Mouse (Mus musculus) retina, embryonic 14.5 days (tissue): ENCODE results near the gene Fam83d.
"Not testable (repeated sequence)": the region's sequence is repeated elsewhere in the genome, so short reads cannot be mapped to it uniquely, and the experiment has no call there.

Experiments
- DNase-seq: peaks from one replicate; pipeline ENCODE4 v3.0.0-alpha.2; 2015; ENCODE audit warnings: low spot score

Gene Fam83d

DNA sequence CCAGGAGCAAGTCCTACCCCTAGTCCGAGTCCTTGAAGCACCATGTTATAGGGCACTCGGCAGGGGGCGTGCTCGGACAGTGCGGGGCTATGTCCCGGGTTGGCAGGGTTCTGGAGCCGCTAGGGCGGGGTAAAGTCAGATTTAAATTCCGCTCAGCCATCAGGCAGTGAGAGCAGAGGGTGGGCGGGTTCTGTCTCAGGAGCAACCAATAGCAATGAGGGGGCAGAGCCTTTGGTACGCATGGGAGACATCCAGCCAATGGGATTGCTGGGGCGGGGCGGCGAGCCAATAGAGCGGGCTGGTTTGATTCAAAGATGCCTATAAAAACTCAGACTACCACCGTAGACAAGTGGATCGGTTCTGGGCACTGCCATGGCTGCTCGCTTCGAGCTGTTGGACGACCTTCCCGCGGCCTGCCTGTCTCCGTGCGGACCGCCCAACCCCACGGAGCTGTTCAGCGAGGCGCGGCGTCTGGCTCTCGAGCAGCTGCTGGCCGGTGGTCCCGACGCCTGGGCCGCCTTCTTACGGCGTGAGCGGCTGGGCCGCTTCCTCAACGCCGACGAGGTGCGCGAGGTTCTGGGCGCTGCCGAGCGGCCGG, at the start of gene Fam83d:
Gene Fam83d, plus strand, starts transcription at position 352 of the 598 bp plus-strand sequence.
- peak; percentile 99 for DNase-seq

DNA sequence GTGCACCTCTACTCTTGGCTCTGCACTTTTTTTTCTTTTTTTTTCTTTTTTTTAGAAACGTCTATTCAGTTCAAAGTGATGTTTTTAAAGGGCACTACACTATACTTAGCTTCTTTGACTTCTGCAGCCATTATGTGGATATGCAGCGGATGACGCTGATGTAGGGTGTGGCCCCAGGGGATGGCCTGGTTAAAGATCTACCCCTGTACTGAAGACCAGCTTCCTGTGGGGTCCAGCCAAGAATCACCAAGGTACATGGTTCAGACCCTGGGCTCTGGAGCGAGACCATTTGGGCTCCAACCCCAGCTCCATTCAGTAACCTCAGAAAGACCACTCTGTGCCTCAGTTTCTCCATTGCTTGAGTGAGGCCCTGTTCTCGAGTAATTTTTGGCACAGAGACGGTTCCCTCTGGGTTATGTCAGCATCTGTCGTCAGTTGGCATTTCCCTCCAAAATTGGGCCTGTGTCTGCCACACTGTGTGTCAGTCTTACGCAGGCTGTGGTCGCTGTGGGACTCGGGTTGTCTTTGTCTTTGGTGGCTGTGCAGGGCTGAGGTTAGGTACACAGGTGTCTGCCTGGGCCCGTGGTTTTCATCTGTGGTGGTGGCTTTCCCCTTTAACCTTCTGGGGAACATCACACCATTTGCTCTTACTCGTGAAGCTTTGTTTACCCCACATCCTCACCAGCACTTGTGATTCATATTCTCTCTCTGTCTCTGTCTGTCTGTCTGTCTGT, 48.9 kb upstream of the Fam83d start:
- DNase-seq: no peak

DNA sequence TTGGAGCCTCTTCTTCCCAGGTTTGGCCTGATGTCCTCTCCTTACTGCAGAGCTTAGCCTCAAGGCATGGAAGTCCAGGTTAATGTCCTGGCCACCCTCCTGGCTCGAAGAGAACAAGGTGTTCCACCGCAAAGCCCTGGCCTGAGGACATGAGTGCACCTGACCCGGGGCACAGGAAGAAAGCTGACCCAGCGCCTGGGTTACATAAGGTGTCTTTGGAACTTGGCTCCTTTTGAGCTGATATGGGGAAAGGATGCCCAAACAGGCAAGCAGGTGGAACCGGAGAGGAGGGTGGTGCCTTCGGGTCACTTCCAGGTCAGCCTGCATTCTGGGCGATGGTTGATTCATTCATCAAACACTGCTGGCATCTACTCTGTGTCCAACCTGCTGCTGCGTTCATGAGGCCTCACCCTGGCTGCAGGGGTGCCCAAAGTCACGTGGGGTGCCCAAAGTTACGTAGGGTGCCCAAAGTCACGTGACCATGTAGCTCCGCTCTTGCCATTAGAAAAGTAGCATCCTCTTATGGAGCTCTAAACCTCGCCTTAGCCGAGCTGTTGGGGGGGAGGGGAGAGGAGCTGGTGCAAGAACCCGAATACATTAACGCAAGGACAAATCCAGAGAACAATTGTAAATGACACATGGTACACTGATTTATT, 47.0 kb upstream of the Fam83d start:
- no peak for DNase-seq

DNA sequence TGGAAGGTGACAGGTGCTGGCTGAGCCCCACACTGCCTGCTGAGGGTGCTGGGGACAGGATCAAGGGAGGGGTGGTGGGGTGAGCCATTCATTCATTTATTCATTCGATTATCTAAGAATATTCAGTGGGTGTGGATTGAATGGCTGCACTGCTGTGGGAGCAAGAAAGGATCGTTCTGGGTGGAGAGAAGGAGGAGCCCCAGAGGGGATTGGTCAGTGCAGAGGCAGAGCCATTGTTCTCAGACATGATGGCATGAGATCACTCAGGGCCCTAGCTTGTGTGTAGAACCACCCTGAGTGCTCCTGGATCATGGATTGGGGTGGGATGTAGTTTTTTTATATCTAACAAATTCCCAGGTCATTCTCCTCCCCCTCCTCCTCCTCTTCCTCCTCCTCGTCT, 46.4 kb upstream of the Fam83d start:
- no peak for DNase-seq

DNA sequence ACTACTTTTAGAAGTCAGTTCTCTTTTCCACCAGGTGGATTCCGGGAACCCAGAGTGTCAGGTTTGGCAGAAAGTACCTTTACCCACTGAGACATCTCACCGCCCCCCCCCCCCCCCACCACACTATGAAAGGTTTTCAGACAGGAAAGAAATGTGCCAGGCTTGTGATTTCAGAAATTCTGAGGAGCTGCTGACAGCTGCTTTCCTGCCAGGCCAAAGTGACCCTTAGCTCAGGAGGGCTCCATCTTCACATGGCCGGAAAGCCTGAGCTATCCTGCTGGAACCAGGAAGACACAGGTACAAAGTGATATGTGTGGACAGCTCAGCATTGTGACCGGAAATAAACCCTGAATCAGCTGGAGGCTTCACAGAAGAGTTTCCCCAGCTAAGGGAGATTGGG, 45.8 kb upstream of the Fam83d start:
- DNase-seq: no peak

DNA sequence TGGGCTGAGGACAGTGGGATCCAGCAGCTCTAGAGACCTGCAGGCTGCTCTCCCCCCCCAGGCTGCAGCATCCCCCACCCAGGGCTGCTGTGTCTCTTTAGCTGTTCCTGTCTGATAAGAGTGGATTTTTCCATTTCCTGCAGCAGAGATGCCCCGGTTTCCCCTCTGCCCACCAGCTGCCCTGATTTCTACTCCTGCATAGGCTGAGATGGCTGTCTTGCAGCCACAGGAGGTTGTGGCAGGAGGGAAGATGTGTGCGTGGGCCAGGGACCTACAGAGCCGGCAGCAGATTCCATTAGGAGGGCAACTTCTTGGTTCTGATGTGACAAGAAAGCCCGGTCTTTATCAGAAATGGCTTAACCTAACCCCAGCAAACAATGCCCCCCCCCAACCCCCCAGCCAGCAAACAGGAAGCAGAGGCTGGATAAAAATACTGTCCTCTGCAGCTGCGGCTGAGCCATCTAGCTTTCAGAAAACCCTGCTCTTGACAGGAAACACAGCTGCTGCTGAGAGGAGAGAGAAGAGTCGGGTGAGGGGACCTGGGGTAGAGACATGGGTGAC, 44.8 kb upstream of the Fam83d start:
- no peak for DNase-seq

DNA sequence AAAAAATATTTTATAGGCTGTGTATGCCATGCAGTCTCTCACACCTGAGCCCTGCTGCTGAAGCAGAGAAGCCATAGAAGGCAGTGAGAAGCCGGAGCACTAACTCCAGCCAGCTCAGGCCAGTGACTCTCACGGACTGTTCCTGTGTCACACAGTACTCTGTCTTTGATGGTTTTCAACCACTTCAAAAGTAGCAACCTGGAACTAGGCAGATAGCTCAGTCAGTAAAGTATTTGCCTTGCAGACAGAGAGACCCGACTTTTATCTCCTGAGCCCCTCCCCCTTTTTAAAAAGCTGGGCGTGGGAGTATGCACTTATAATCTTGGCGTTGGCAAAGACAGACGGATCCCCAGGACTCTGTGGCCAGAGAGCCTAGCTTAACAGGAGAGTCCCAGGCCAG, 44.1 kb upstream of the Fam83d start:
- DNase-seq: no peak

DNA sequence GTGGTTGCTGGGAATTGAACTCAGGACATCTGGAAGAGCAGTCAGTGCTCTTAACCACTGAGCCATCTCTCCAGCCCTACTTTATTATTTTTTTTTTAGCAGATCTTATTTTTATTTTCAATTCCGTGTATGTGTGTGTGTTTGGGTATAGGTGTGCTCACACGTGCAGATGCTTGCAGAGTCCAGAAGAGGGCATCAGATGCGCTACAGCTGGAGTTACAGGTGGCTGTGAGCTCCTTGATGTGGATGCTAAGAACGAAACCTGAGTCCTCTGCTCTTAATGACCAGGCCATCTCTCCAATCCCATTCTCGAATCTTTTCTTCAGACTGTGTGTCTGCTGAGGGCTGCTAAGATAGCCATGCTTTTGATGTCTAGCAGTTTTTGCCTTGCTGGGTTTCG, 41.6 kb upstream of the Fam83d start:
- DNase-seq: no peak

DNA sequence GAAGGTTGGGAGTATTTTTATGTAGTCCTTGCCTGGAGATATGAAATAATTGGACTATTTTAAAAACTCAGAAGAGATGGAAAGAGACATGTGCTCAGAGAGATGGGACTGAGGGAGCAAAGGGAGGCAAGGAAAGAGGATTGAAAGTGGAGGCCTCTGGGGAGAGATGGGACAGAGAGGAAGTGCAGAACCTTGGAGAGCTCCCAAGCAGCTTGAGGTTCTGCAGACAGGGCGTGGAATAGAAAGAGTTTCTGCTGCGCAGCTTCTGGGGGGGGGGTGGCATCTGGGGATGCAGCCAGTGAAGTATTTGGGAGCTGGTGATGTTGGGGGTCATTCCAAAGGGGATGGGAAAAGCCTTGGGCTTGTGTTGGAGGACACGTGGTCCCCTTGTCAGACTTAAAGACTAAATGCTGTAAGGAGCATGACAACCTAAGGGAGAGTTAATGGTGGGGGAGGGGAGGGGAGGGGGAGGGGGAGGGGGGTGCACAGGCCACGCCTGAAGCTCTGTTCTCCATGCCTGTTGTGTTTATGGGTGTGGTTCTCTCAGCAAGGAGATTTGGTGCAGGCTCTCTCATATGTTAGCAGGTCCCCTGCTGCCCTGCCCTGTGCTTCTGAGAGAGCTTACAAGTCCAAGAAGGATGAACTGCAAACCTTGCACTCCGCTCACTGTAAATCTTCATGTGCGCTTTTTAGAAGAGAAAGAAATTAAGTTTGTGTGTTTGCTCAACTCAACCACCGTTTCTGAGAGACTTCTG, 39.7 kb upstream of the Fam83d start:
- no peak for DNase-seq

DNA sequence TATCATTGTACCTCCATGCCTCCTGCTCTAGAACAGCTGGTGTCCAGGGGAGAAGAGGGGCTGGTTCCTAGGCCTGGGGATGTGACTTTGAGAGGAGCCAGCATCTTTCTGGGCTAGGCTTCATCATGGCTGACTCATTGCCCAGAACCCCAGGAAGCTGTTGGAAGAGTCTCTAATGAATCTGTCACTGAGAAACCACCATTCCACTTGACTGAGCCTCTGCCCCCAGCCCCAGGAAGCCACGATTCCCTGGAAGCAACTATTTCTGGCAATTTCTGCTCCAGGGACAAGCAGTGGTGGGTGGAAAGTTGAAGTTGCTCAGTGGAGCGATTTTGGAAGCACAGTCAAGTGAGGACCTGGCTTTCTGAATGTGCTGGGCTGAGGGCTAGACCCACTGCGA, 37.0 kb upstream of the Fam83d start:
- DNase-seq: no peak

DNA sequence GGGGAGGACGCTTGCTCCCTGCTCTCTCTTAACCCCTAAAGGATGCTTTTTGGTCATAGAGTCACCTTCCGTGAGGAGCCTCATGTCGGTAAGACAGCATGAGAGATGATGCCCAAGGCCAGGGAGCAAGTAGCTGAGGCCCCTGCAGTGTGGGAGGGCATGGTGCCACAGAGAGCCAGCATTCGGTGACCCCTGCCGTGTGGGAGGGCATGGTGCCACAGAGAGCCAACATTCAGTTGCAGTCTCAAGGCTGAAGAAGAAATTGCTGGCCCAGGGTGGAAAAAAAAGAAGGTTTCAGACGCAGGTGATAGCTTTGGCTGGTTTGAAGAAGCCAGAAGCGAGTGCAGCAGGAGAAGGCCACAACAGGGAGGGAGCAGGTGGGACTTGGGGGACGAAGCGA, 35.4 kb upstream of the Fam83d start:
- no peak for DNase-seq

DNA sequence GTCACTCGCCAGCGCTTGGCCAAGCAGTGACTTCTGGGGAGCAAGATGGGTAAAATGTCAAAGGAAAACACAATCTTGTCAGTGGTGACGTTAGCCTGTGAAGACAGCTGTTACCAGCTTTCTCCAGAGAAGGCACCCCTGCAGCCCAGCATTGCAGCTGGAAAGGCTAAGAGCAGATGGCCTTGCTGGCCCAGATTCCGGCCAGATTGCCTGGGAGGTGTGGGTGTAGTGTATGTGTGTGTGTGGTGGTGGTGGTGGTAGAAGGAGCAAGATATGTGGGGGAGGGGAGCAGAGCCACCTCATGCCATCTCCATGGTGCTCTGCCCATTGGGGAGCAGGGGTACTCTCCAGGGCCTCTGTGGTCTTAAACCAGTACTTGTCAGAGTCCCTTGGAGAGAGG, 34.8 kb upstream of the Fam83d start:
- no peak for DNase-seq

DNA sequence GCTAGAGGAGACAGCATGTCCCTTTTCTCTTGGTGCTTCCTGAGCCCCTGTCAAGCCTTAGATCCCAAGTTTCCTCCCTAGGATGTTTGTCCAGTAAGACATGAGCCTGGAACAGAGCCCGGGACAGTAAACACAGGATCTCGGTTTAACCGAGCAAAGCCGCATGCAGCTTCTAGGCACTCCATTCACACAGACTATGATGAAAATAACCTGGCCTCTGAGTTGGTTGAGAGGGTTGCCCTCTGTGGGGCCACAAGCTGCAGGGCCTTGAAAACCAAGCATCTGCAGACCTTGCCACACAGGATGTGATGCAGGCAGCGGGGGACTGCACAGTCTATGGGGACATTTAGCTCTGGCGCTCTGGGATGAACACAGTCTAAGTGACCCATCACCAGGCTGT, 34.0 kb upstream of the Fam83d start:
- DNase-seq: no peak

DNA sequence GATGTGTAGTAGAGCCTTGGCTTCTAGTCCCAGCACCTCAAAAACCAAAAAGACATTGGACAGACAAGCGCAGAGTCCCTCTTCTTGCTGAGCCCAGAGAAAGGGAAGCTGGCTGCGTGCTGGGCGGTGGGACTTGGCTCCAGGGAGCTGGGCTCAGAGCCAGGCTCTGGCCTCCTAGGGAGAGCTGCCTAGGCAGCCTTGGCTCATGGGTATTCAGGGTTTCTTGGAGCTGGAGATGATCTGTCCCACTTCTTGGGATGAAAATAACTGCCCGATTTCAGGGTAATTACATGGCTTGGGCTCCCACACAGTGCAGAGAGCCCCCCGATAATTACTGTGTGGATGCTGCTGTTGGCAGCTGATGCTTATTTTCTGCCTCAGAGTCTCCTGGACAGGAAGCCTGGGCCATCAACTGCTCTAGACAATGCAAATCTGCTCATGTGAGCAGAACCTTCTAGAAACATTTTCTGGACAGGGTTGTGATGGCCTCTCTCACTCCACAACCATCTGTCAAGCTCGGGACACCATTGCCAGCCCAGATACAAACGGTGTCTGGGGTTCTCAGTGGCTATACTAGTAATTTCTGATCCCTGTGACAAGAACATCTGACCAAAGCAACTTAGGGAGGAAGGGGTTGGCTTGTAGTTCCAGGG, 33.3 kb upstream of the Fam83d start:
- no peak for DNase-seq

DNA sequence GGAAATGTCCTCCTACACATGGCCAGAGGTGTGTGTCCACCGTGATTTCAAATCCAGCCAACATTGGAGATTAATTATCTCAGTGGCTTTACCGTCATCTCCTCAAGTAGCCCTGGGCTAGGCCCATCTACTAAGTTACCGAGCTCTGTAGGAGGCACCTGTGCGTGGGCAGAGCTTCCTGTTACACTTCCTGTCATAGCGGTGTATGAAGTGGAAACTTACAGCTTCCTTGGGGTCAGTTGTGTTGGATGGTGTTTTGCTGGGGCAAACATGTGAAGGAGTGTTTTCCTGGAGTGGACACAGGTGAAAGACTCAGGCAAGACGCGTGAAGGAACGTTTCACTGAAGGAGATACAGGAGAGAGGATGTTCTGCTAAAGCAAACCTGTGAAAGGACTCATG, 32.6 kb upstream of the Fam83d start:
- no peak for DNase-seq

DNA sequence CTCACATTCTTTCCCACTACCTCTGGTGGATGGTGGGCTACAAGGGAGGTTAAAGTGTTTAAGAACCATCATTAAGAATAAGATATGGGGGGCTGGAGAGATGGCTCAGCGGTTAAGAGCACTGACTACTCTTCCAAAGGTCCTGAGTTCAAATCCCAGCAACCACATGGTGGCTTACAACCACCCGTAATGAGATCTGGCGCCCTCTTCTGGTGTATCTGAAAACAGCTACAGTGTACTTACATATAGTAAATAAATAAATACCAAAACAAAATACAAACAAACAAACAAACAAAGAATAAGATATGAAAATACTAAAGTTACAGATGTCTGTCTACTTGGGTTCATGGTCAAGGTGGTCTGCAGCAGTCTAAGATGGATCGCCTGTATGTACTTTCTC, 31.6 kb upstream of the Fam83d start:
- DNase-seq: not testable (repeated sequence)

DNA sequence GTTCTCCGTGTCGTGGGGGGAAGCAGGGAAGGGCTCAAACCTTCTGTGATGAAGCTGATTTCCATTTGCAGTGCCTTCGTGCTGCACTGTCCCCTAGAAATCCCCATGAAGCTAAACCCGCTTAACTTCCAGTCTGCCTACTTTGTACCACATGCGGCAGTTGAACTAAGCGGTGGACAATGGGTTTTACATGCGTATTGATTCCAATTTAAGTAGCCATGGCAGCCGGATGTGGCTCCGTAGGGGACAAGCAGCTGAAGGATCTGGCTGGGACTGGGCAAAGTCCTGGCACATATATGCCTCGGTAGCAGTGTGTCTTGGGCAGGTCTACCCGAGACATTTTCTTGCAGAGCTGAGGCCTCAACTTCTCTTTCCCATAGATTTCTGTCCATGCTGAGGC, 29.3 kb upstream of the Fam83d start:
- no peak for DNase-seq

DNA sequence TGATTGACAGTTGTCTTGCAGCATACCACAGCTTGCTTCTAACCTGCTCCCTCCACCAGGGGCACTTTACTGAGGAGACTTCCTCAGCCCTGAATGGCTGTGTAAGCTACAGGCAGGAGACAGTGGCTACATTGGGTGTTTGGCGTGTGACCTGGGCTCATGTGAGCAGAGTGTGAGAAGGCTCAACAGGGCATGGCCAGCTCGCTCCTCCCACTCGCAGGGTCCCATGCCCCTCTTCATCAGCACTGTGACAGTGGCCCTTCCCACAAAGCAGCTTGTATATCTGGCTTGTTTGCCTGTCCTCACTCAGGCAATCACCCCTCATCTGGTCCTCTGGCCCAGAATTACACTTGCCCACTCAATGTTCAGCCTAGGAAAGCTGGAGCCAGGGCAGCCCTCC, 28.8 kb upstream of the Fam83d start:
- no peak for DNase-seq

DNA sequence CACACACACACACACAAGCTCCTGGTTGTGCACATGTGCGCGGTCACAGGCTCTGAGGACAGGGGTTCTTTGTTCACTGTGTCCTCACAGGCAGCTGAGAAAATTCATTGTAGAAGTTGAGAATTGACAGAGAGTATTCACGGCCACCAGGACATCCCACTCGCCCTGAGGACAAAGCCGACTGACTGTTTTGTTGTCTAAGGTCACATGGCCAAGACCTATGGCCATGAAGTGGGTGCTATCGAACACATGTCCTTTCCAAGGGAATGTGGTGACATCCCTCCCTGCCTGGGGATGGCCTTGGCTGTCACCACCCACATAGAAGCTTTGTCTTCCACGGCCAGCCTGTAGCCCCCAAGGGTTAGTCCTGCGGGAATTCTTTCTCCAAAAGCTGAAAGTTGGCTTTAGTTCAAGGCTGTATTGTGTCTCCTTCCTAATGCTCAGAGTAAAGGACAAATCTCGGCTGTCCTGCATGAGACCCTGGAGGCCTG, 26.8 kb upstream of the Fam83d start:
- DNase-seq: no peak

DNA sequence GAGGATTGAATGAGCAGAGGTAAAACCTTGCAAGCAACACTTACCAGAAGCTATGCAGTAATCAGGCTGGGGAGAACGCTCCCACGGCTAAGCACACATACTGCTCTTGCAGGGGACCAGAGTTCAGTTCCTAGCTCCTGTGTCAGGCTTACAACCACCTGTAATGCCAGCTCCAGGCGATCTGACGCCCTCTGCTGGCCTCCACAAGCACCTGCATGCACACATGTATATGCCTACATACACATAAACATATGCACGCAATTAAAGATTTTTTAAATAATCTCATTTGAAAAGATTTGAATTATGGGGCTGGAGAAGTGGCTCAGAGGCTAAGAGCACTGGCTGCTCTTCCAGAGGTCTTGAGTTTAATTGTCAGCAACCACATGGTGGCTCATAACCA, 25.5 kb upstream of the Fam83d start:
- DNase-seq: no peak

DNA sequence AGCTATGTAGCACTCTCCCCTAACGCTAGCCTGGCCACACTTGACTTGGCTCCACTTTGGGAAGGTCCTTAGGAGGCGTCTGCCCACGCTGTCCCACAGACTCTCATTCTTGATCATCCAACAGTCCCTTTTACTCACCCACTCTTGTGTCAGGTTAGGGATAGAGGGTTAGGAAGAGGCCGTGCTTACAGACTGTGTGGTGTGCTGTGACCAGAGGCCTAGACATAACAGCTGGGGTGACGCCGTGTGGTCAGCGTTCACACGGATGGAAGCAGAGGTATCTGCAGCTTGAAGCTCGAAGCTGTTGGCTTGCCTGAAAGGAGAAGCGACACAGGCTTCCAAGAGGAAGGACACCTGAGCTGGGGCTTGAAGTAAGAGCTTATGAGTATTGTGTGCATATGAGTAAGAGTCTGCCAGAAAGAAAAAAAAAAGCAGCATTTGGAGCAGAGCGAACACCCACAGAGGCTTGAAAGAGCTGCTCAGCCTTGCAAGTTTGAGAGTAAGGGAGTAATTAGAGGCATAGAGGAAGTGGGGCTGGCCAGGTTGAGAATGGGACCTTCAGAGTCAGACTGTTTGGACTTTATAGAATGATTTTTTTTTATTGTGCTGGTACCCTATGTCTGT, 24.3 kb upstream of the Fam83d start:
- DNase-seq: no peak
